Mouse (Mus musculus) heart, postnatal 0 days (tissue): Measurements from ENCODE around the gene Frat1.

Experiments
- CTCF ChIP-seq: IDR thresholded peaks from 2 replicates; pipeline ENCODE4 v1.5.1; 2016; ENCODE audit warnings: antibody characterized with exemption, control low read depth, low read depth
- EP300 ChIP-seq: IDR thresholded peaks from 2 replicates; pipeline ENCODE4 v1.6.1; 2016; ENCODE audit warnings: antibody characterized with exemption, low read depth

- TF ChIP-seq CTCF (no peak), EP300 (no peak)
Measured at GRCm38 (mm10) chr19:41796789-41797327, 32.9 kb upstream of the Frat1 start.
